Mouse (Mus musculus) heart, embryonic 14.5 days (tissue): ENCODE data around the gene Sem1. TPM values are rescaled to one million over a fixed set of nuclear protein-coding genes. Genes with fewer than 3 reads are reported as not detected.
"Not testable (repeated sequence)": the region's sequence is repeated elsewhere in the genome, so short reads cannot be mapped to it uniquely, and the experiment has no call there.

Source experiments
- ATAC-seq: fragments of 200-750 bp; cut with Nextera tagmentation; 2 replicates; pipeline ENCODE4 v1.8.0; 2017; ENCODE audit warnings: low read depth, moderate TSS enrichment; ENCODE audit not compliant: insufficient number of reproducible peaks, insufficient read depth, low FRiP score
- H3K27ac ChIP-seq, 2 experiments: fragments of 200-500 bp in 1 of 2; fragments of 300-500 bp in 1 of 2; sonication (generic) in 1 of 2; replicated peaks in 1 of 2; 2 replicates each; pipeline ENCODE4 v1.5.1; 2012 to 2014; ENCODE audit warnings: low read depth in 2 of 2, low read length in 2 of 2, control low read depth in 1 of 2, mild to moderate bottlenecking in 1 of 2, mixed read lengths in 1 of 2; ENCODE audit not compliant: control insufficient read depth in 1 of 2, insufficient read depth in 1 of 2
- H3K27me3 ChIP-seq: fragments of 300-500 bp; sonication (generic); 2 replicates; pipeline ENCODE4 v1.6.1; 2014; ENCODE audit warnings: mild to moderate bottlenecking, low read length, control low read depth; ENCODE audit not compliant: control insufficient read depth, insufficient read depth
- H3K36me3 ChIP-seq: fragments of 300-500 bp; sonication (generic); 2 replicates; pipeline ENCODE4 v1.6.1; 2014; ENCODE audit warnings: mild to moderate bottlenecking, control low read depth, low read length, mixed read lengths; ENCODE audit not compliant: control insufficient read depth, insufficient read depth
- H3K4me1 ChIP-seq, 2 experiments: fragments of 200-500 bp in 1 of 2; fragments of 300-500 bp in 1 of 2; sonication (generic) in 1 of 2; 2 replicates each; pipeline ENCODE4 v1.6.1; 2012 to 2014; ENCODE audit warnings: low read length in 2 of 2, control low read depth in 1 of 2, mixed read lengths in 1 of 2; ENCODE audit not compliant: control insufficient read depth in 2 of 2, insufficient read depth in 2 of 2
- H3K4me2 ChIP-seq: fragments of 300-500 bp; sonication (generic); 2 replicates; pipeline ENCODE4 v1.6.1; 2014; ENCODE audit warnings: mild to moderate bottlenecking, low read length
- H3K4me3 ChIP-seq, 2 experiments: fragments of 200-500 bp in 1 of 2; fragments of 300-500 bp in 1 of 2; sonication (generic) in 1 of 2; 2 replicates each; pipeline ENCODE4 v1.5.1; 2012 to 2014; ENCODE audit warnings: low read length in 2 of 2, mild to moderate bottlenecking in 2 of 2, control low read depth in 1 of 2, low read depth in 1 of 2, moderate library complexity in 1 of 2; ENCODE audit not compliant: control insufficient read depth in 1 of 2, insufficient read depth in 1 of 2
- H3K9ac ChIP-seq: fragments of 300-500 bp; sonication (generic); 2 replicates; pipeline ENCODE4 v1.6.1; 2014; ENCODE audit warnings: mild to moderate bottlenecking, low read length
- H3K9me3 ChIP-seq: fragments of 300-500 bp; sonication (generic); 2 replicates; pipeline ENCODE4 v1.6.1; 2016; ENCODE audit warnings: low read length, control low read depth; ENCODE audit not compliant: control insufficient read depth
- WGBS: fragments of 180-500 bp; shearing (Covaris S2); extraction: QIAGEN DNeasy Blood & Tissue Kit; methylation state at CpG from one replicate; pipeline ENCODE4 v1.1.7; 2014; 5-methylcytosine and 5-hydroxymethylcytosine counted together
- polyA plus RNA-seq: library from polyadenylated mRNA; unstranded; fragments of >200 nt; fragmentation: Nextera tagmentation; extraction: Ambion mirVana; gene quantifications from 2 replicates; pipeline ENCODE4 v1.2.1, GENCODE M21; 2014

Sem1 gene
- polyA plus RNA-seq, 1 experiment from 2014 or later = 256 TPM

- 79% methylated on average over 4 of the region's 4 CpGs for WGBS
- Histone ChIP-seq H3K27ac (no peak overlapping the region), H3K36me3 (no peaks in the 10 kb centered on the region), H3K4me1 (peaks cover 5% of the 10 kb centered on the region in 2 experiments; a peak in 3 of 4 replicates), H3K9ac (no peak overlapping the region), H3K9me3 (no peaks in the 10 kb centered on the region), H3K4me2 (no peak overlapping the region), H3K27me3 (no peaks in the 10 kb centered on the region), H3K4me3 (no peak overlapping the region)
- ATAC-seq = no peak
Measured at GRCm38 (mm10) chr6:6544255-6544645, 34.2 kb downstream of the Sem1 start.

- Histone ChIP-seq H3K9me3 (no peaks in the 10 kb centered on the region), H3K9ac (no peak overlapping the region), H3K36me3 (no peaks in the 10 kb centered on the region), H3K4me2 (no peak overlapping the region), H3K4me1 (peaks cover 5% of the 10 kb centered on the region in 2 experiments; a peak in 3 of 4 replicates), H3K4me3 (no peak overlapping the region), H3K27ac (no peak overlapping the region), H3K27me3 (no peaks in the 10 kb centered on the region)
- ATAC-seq = no peak
- WGBS = 85% methylated on average over 9 of the region's 9 CpGs
Measured at GRCm38 (mm10) chr6:6543606-6544254, 34.7 kb downstream of the Sem1 start.

DNA sequence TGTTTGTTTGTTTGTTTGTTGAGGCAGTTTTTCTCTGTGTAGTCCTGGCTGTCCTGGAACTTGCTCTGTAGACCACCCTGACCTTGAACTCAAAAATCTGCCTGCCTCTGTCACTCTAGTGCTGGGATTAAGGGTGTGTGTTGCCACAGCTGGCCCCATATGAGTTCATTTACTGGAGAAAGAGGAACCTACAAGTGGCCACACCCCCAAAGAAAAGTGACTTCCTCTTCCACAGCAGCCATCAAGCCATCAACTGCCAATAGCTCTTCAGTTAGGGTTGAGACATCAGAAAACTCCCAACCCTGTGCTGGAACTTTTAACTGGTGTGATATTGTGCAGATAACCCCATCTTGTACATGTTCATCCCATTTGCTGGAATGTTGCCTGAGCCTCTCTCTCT is 36.3 kb downstream of the Sem1 start:
- Histone ChIP-seq H3K4me1 (no peaks in the 10 kb centered on the region), H3K27ac (no peak overlapping the region), H3K4me2 (no peak overlapping the region), H3K4me3 (no peak overlapping the region), H3K36me3 (no peaks in the 10 kb centered on the region), H3K27me3 (no peaks in the 10 kb centered on the region), H3K9ac (no peak overlapping the region), H3K9me3 (no peaks in the 10 kb centered on the region)
- no peak for ATAC-seq

DNA sequence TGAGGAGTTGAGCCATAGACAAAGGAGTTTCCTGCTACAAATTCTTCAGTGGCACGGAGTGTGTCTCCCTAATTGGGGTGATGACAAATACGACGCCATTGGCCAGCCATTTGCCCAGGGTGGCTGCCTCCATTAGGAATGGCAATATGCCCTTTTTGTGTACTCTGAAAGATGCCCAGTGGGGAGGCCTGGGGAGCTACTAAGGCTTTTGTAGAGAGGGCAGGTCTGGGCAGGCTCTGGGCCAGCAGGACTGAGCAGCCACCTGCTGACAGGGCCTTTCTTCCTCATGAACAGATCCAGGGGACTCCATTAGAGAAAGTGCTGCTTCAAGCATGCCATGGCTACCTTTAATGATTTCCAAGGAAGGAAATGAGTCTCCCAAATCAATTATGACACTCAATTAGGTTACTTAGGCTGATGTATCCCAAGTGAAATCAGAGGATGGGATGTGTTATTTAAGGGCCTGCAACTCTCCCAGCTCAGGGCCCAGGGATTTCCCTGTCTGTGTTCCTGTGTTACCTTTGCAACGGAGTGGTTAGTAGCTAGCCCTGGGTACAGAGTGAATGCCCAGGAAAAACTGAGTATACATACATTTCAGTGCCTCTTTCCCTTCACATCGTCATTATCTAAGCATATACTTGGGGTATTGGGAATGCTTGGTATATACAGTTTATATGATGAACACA is 41.5 kb downstream of the Sem1 start:
- Histone ChIP-seq H3K27ac (no peak overlapping the region), H3K4me1 (no peaks in the 10 kb centered on the region), H3K9me3 (no peaks in the 10 kb centered on the region), H3K9ac (no peak overlapping the region), H3K27me3 (no peaks in the 10 kb centered on the region), H3K36me3 (no peaks in the 10 kb centered on the region), H3K4me2 (no peak overlapping the region), H3K4me3 (no peak overlapping the region)
- no peak for ATAC-seq
- 74% methylated on average over 5 of the region's 5 CpGs for WGBS

- H3K9me3 ChIP-seq, H3K27me3 ChIP-seq, H3K36me3 ChIP-seq, H3K9ac ChIP-seq, H3K4me1 ChIP-seq, ATAC-seq, H3K27ac ChIP-seq, H3K4me2 ChIP-seq, H3K4me3 ChIP-seq: not testable (repeated sequence)
- 83% methylated on average over 5 of the region's 5 CpGs for WGBS
Measured at GRCm38 (mm10) chr6:6536359-6536758, 42.1 kb downstream of the Sem1 start.
